Mouse (Mus musculus) CH12F3 (cell line): ENCODE results near the gene Tmed10.

Source experiments
- in situ Hi-C: fragments of 300-500 bp; cut with MboI; formaldehyde crosslinking; loops from 2 replicates; pipeline ENCODE4 v1.14.3; 2020; ENCODE audit warnings: low sequenced_read_pairs

Tmed10 gene

DNA sequence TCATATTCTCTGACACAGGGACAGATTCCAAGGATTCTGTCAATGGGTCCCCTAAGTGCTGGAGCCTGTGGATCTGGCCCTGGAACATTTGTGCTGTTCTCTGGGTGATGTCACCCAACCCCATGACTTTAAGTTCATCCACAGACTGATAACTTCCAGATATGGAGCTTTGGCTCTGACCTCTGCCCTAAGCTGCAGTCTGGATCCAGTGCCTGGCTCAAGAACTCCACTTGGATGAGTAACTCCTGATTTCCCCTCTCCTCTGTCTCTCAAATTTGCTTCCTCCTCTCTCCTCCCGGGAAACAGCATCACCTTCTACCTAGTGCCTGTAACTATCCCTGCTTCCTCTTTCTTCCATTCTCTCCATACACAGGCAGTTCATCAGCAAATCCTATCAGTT is 5.7 kb upstream of the Tmed10 start:
- in situ Hi-C loops: no loop called here

DNA sequence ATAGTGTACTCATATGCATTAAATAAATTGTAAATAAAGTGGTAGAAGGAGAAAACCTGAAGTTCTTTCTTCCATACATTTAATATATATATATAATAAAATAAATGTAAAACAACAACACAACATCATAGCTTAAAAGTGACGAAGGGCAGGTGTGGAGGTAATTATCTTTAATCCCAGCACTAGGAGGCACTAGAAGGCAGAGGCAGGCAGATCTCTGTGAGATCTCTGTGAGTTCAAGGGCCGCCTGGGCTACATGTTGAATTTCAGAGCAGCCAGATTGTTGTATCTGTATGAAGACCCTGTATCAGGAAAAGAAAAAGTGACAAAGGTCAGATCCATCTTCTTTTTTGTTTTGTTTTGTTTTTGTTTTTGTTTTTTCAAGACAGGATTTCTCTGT is 3.6 kb upstream of the Tmed10 start:
- in situ Hi-C loops: no loop called here

DNA sequence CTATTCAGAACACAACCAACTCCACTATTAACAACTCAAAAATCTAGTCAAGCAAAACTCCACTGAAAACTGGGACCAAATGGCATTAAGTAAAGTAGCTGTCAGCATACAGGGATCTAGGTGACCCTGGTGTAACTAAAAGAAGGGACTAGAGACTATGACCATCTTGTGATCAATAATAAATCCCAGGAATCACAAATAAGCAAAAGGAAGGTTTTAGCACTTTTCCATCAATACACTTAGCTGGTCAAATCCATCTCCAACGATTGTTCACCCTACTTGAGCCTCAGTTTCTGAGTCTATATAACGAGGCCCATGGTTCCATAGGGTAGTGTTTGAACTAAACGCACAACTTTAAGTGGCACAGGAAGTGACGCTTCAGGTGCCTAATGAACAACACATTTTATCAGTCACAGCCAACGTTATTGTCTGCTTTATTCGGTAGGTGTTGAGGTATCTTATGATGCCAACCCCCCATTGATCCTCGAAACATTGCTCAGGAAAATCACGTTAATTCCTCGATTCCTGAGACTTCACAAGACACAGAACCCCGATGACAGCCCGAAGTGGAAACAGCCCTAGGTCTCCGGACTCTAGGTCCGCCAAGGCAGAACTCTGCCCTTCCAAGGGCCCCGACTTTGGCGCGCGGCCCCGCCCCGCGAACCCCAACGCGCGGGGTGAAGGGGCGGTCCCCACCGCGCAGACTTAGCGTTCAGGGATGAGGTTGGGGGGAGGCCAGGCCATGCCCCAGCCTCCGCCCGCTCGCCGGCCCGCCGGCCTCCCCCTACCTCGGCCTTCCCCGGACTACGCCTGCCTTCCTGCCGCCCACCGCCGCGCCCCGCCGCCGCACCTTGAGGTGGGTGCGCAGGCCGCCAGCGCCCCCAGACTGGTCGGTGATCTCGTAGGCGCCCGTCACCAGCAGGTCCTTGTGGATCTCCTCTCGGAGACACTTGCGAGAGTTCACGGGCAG is 771 bp downstream of the Tmed10 start:
- in situ Hi-C loops: no loop called here

DNA sequence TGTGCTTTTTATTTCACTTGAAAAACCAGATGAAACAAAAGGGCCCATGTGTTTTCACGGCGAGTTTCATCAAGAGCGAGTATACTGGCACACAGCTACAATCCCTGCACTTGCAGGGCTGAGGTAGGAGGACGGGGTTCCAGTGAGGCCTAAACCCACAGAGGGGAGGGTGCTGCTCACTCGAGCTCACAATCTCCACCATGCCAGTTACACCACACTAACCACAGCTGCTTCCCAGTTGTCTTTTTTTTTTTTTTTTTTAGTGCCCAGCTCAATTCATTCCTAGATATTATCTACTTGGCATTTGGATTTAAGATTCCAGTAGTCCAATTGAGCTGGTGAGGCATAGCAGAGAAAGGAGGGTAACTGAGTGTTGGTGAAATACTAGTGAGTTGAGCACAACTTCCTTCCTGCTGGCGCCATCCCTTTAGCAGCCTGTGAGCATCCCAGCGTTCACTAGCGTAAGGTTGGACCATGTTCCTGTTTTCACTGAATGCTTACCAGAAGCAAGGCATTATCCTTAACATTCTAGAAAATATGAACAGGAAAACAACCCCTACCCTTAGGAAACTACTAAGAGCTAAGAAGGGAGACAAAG is 2.5 kb downstream of the Tmed10 start:
- in situ Hi-C loops: no loop called here

DNA sequence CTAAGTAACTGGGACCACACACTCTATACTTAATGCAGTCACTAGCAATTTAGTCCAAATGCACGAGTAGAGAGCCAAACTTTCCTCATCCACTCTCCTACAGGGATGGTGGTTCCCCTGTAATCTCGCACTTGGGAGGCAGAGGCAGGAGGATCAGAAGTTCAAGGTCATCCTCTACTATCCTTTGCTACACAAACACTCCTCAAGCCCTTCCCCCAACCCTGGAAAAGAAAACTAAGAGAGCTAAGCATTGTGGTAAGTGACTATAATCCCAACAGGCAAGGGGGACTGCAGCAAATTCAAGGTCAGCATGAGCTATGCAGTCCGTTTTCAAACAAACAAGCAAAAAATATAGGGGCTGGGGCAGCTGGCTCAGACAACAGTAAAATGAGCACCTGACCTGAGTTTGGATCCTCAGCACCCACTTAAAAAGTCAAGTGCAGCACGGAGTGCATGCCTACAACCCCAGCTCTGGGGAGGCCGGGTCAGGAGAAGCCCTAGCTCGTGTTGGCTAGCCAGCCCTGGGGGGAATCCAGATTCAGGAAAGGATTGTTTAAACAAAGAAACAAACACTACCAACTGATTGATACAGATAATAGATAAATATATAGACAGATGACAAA is 6.1 kb downstream of the Tmed10 start:
- in situ Hi-C loops: no loop called here

DNA sequence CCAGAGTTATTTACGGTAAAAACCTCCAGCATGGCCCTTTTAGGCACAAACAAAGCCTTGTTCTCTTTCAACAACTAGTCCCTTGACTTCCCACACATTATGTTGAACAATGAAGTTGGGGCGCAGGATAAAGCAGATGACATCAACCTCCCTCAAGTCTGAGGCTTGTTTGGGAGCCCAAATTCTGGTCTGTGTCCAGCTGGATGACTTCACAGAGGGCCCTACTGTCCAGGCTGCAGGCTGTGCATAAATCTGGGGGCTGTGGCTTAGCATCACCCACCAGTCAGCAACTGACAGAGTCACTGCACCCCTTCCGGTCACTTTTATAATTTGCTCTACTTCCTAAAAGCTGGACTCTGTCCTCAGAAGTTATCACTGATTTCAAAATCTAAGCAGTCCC is 8.4 kb downstream of the Tmed10 start:
- in situ Hi-C loops: no loop called here

DNA sequence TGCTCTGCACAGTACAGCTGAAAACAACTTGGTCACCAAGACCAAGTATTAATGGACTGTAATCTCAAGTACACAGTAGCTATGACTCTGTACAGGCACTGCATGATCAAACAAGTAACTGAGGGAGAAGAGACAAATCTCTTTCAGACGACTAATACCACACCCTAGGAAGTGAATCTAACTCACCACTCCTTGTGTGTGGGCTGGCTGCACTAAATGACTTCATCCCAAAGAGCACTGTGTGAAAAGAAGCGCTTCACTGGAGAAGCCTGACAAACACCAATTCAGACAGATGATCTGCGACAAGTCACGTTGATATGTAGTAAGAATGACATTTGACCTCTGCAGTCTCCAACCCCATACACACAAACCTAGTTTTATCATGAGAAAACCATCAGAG is 12.1 kb downstream of the Tmed10 start:
- in situ Hi-C loops: no loop called here

DNA sequence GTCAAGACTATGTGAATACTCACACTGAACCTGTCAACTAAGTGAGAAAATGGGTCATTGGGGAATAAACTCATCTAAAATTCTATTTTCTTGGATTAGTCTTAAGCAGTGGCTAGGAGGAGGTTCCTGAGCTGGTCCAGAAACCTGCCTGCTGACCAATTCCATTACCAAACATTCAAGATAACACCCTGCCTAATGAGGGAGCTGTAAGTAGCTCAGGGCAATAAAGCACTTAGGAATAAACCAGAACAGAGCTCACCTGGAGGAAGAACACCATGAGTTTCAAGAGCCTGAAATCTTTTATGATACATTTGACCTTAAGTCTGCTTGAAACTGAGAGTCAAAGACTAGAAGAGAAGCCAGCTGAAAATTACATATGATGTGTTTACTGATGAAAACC is 13.1 kb downstream of the Tmed10 start:
- in situ Hi-C loops: no loop called here

DNA sequence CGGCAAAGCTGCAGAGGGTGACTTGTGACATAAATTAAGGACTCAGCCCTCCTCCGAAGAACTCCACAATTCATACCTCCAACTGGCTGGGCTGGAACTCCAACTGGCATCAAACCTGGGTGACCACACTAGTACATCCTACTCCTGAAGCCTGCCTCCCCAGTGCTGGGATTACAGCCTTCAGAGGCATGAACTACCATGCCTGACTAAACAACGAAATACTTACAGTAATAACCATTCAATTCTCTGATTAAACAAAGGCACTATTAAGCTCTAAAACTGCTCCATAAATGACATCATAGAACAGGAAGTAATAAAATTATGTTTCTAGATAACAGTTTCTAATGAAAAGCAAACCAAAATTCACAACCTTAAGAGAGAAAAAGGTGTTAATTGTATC is 13.5 kb downstream of the Tmed10 start:
- in situ Hi-C loops: no loop called here

DNA sequence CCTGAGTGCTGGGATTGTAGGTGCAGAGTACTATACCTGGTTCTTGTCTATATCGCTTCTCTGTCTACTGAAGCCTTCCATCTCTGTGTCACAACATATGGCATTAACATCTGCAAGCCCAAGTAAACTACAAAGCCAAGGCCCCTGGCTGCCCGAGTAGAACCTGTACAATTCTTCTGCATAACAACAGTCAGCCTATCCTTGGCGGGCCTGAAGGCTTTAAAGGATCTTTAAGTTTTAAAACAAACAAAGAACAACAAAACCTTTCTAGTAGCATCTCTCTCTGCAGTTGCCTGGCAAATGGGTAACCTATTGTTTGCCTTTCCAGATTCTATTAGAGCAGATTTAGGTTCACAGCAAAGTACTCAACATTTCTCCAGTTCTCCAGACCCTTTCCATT is 20.6 kb downstream of the Tmed10 start:
- in situ Hi-C loops: no loop called here

DNA sequence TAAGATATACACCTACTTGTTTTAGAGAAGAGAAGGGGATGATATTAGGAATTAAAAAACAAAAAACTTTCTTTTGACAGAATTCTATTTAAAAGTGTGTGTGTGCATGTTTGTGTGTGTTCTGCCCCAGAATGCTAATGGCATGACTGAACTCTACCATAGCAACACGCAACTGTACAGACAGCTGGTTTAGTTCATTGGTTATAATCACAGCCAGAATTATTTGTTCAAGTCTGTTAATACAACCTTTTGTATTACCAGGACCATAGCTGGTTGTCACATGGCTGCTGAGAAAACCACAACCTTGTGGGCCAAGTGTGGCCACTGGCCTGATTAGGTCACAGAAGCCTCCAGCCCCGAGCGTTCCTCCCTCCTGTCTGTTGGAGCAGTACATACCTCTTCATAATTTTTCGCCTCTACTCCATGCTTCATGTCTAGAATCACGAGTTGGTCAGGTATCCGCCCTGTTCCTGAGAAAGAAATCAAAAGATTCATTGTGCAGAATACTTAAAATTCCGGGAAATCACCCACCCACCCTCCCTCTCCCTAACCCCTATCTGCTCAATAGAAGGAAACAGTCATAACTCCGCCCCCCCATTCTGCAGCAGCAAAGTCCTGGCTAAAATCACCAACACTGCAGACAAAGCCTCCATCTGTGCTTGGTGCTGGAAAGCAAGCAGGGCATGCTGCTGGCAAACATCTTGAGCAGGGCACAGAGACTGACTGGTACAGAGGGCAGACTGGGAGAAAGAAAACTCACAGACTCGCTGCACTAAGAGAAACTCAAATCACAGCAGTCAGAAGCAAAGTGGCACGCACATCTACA is 24.0 kb downstream of the Tmed10 start:
- in situ Hi-C loops: no loop called here

DNA sequence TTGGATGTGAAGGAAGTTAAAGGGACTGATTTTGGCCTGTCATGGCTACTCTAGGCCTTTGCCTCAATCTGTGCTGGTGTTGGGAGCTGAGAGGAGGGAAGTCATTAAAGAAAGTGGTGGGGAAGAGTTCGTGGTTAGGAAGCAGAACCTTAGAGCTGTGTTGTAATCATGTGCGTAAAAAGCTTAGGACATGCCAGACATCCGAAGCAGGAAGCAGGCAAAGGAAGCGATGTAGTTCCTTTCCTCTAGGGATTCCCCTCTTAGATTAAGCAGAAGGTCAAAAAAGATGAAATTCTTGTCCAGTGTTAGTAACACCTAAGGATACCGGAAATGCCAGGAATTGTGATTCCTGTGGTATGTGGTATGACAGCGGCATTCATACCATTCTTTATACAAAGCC is 26.3 kb downstream of the Tmed10 start:
- in situ Hi-C loops: loop anchor here (5.0 to 25.0 kb wide), 2 partner anchors 134 to 314 kb away; no protein-coding TSS in a partner anchor

DNA sequence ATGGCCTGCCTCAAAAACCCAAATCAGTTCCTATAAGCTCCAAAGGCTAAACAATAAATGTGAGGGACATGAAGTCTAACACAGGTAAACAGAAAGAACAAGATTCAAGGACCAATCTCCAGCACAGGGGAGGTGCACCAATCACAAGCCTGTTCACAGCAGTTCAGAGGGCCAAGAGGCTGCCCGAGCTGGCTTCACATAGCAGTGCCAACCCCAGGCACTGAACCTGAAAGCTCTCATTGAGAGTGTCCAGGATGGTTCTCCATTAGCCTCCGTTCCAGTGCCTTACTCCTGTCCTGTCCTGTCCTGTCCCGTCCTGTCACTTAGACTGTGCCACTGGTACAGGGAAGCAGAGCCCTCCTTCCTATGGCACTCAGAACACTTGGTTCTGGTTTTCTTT is 27.5 kb downstream of the Tmed10 start:
- in situ Hi-C loops: loop anchor here (5.0 to 25.0 kb wide), 2 partner anchors 135 to 315 kb away; no protein-coding TSS in a partner anchor

DNA sequence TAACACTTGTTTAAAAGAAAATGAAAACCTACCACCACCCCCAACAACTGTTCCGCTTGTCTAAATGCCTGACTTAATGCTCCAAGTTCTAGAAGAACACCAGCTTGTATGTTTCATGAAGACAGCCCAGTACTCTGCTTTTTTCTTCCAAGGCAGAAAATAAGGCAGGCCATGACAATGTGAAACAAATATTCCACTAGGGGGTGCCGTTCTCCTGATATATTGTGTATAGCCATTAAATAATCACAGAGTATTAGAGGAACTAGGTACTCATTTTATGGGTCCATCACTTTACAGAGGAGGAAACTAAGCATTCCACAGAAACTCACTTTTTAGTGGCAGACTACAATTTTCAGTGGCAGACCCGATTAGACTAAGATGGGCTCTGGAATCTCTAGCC is 28.3 kb downstream of the Tmed10 start:
- in situ Hi-C loops: loop anchor here (5.0 to 25.0 kb wide), 2 partner anchors 136 to 316 kb away; no protein-coding TSS in a partner anchor

DNA sequence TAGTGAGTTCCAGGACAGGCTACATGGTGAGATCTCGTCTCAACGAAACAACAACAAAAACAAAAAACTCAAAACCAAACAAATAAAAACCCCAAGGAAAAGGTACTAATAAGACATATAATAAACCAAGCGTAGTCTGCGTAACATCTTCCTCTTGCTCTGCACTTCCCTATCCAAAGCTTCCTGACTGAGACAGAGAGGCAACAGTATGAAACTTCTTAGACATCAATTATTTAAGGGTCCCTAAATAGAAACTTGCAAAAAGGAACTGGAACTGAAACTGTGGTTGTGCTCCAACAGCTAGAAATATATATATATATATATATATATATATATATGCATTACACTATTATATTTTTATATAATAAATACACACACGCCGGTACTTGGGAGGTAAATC is 29.1 kb downstream of the Tmed10 start:
- in situ Hi-C loops: loop anchor here (5.0 to 25.0 kb wide), 2 partner anchors 137 to 317 kb away; no protein-coding TSS in a partner anchor

DNA sequence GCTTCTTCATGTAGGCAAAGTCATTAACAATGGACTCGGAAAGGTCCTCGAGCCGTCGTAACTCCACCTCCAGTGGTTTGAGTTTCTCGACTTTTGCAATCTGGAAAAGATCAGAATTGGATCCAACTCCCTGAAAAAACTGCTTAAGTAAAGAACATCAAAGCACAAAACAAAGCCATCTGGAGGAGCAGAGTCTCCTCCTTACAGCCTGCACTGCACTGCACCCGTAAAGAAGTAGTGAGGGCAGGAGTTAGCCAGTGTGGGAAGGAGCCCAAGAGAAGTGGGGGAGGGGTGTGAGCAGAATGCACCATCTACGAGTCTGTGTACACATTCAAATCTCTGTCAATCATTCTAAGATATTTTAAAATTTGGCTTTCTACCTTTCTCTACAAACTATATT is 30.4 kb downstream of the Tmed10 start:
- in situ Hi-C loops: loop anchor here (25.0 kb wide), 1 partner anchor 318 kb away; no protein-coding TSS in a partner anchor

DNA sequence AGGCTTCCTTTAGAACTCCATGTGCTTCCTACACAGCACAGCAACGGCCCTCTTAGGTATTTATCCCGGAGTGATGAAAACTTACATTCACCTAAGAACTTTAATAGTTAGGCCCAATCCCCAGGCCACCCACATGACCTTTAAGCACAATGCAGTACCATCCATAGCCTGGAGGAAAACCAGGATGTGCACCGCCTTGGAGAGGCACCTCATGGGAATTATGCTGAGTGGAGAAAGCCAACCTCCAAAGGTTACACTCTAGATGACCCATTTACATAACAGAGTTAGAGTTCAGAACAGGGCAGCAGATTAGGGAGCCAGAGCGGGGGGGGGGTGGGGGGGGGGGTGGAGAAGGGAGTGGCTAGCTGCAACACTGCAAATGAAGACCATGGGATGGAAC is 32.3 kb downstream of the Tmed10 start:
- in situ Hi-C loops: loop anchor here (25.0 kb wide), 1 partner anchor 320 kb away; no protein-coding TSS in a partner anchor

DNA sequence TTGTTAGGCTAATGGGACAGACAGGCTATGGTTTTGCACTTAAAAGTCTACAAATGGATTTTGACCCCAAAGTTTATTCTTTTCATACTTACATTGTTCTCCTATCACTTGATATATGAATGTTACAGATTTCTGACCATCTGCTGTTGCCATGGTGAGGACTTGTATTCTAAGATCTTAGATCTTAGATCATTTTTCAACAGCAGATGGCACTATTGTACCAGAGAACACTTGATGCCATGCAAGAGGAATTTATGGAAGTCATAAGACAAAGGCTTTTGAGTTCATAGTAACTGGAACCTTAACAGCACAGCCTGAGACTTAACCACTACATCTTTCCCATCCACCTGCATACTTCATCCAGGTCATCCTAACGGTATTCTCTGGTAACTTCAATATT is 33.5 kb downstream of the Tmed10 start:
- in situ Hi-C loops: loop anchor here (25.0 kb wide), 1 partner anchor 321 kb away; no protein-coding TSS in a partner anchor

DNA sequence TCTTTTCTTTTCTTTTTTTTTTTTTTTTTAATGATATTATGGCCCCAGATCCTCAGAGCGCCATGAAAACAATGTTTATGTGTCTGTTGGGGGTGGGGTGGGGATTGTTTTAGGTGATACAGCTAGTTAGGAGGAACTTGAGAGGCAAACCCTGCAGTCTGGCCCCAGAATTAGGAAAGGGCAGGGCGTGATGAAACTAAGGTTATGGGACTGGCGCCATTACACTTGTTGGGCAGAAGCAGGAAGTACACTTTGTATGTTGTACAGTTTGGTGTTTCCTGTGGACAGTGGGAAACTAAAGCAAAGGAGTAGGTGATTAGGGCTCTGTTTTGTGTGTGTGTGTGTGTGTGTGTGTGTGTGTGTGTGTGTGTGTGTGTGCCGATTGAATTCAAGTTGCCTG is 34.7 kb downstream of the Tmed10 start:
- in situ Hi-C loops: loop anchor here (25.0 kb wide), 1 partner anchor 322 kb away; no protein-coding TSS in a partner anchor

DNA sequence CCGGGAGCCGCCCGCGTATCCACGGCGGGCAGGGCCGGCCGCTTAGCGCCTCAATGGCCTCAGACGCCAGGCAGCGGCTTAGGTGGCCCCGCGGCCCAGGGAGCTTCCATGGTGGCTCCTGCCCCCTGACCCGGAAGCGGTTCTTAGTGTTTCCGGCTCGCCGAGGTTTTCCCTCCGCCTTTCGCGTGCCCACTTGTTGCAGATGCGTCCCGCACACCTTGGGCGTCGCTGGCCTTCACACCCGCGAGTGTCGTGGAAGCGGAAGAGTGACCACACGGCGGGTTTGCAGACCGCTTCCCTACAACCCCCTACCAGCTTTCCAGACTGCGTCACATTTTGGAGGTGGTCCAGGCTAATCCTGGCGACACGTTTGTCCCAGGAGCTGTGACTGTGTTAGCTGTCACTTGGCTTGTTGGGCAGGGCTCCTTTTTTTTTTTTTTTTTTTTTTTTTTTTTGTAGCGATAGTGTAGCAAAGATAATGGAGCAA is 35.4 kb downstream of the Tmed10 start, which contains the start of gene Nek9:
Nek9 (minus strand) TSS at position 120 of the 487 bp plus-strand sequence.
- in situ Hi-C loops: loop anchor here (25.0 kb wide), 1 partner anchor 323 kb away; no protein-coding TSS in a partner anchor
